Mouse (Mus musculus): ENCODE measurements around the gene Ston2. TPM values are rescaled to one million over a fixed set of nuclear protein-coding genes. Genes with fewer than 3 reads are reported as not detected.

Ston2 gene
- polyA plus RNA-seq, 1 experiment, result 14.0 TPM

DNA sequence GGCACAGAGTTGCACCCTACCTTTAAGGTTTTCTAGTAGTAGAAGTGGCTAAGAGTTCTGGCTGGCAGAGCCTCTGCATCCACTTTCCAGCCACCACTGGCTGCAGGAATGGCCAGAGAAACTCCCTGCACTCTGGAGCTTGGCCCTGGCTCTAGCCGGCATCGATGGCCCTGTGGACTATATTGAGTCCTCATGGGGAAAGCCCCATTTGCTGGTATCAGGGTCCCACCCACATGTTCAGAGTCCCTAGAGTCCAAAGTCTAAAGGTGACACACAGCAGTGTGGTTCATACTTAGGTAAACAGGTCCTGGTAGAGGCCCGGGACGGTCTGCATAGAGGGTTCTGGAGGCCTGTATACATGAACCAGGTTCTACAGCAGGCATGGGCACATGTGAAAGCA lies 92.0 kb downstream of the Ston2 start:
- no peak overlapping the region for H3K27ac ChIP-seq (ENCODE audit: control insufficient read depth, insufficient read depth, low read depth, low read length, poor library complexity)
- 89% methylated on average over 4 of the region's 4 CpGs for WGBS

DNA sequence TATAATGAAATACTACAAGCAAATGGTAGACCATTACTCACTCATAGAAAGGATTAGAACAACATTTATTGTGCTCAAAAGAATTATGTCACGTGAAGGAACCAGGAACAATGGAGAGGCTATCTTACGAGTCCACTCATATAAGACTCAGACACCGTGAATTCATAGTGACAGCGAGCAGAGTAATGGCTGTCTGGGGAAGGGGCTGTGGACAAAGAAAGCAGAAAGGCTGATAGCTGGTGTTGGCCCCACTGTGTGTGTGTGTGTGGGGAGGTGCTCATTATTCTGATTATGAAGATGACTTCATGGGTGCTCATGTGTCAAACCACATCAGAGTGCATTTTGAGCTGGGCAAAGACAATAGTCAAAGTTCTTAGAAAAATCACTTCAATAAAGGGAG lies 92.4 kb downstream of the Ston2 start:
- no peak overlapping the region for H3K4me3 ChIP-seq (replicated peaks; ENCODE audit: control insufficient read depth, low read depth, low read length)
- no peaks in the 10 kb centered on the region for H3K4me1 ChIP-seq (ENCODE audit: control insufficient read depth, insufficient read depth, low read length)
- 87% methylated on average over 4 of the region's 4 CpGs for WGBS
- no peak overlapping the region for H3K27ac ChIP-seq (ENCODE audit: control insufficient read depth, insufficient read depth, low read depth, low read length, poor library complexity)
- TF ChIP-seq CTCF (IDR thresholded peaks at IDR 0.05; ENCODE audit: control insufficient read depth, insufficient read depth, low read length) (no peak), POLR2A (IDR thresholded peaks at IDR 0.05; ENCODE audit: borderline replicate concordance, control insufficient read depth, low read depth, low read length) (no peak)

More for the DNA sequence above, 92.0 kb downstream of the Ston2 start:
- H3K4me3 ChIP-seq (replicated peaks; ENCODE audit: control insufficient read depth, low read depth, low read length), result no peak overlapping the region
- no peak for TF ChIP-seq CTCF (IDR thresholded peaks at IDR 0.05; ENCODE audit: control insufficient read depth, insufficient read depth, low read length)
- no peak for TF ChIP-seq POLR2A (IDR thresholded peaks at IDR 0.05; ENCODE audit: borderline replicate concordance, control insufficient read depth, low read depth, low read length)
- H3K4me1 ChIP-seq (ENCODE audit: control insufficient read depth, insufficient read depth, low read length), result no peaks in the 10 kb centered on the region

DNA sequence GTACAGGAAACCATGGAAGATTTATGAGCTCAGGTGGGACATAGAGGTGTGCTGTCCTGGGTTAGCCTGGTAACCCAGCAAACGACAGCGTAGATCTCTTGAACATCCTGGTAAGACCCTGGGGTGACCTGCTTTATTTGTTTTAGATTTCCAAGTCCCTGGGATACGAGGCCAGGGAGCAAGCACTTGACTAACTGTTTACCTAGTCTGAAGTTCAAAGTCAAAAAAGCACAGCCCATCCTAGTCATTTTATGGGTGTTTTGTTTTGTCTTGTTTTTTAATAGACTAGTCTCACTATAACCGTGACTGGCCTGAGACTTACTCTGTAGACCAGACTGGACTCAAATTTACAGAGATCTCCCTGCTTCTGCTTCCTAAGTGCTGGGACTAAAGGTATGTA lies 93.4 kb downstream of the Ston2 start:
- 81% methylated on average over 4 of the region's 4 CpGs for WGBS
- Histone ChIP-seq H3K4me1 (ENCODE audit: control insufficient read depth, insufficient read depth, low read length) (no peaks in the 10 kb centered on the region), H3K4me3 (replicated peaks; ENCODE audit: control insufficient read depth, low read depth, low read length) (no peak overlapping the region), H3K27ac (ENCODE audit: control insufficient read depth, insufficient read depth, low read depth, low read length, poor library complexity) (no peak overlapping the region)
- TF ChIP-seq POLR2A (IDR thresholded peaks at IDR 0.05; ENCODE audit: borderline replicate concordance, control insufficient read depth, low read depth, low read length) (no peak), CTCF (IDR thresholded peaks at IDR 0.05; ENCODE audit: control insufficient read depth, insufficient read depth, low read length) (no peak)

DNA sequence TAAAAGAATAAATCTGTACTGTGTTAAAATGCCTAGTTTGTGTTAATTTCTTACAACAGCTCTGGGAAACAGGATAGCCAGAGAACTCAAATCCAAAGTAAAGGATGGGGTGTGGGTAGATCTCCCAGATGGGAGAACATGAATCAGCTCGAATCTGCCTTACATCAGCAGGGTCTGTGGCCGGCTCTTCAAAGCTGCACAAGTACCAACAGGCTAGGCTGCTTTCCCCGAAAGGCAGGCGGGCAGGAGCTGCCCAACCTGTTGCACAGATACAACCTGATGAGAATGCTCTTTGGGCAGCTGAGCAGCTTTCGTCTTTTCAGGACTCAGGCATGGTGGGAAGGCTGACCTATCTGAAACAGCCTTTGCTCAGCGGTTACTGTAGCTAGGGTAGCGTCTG lies 94.6 kb downstream of the Ston2 start:
- Histone ChIP-seq H3K27ac (ENCODE audit: control insufficient read depth, insufficient read depth, low read depth, low read length, poor library complexity) (no peak overlapping the region), H3K4me3 (replicated peaks; ENCODE audit: control insufficient read depth, low read depth, low read length) (no peak overlapping the region), H3K4me1 (ENCODE audit: control insufficient read depth, insufficient read depth, low read length) (no peaks in the 10 kb centered on the region)
- WGBS, result 85% methylated on average over 7 of the region's 7 CpGs
- TF ChIP-seq CTCF (IDR thresholded peaks at IDR 0.05; ENCODE audit: control insufficient read depth, insufficient read depth, low read length) (no peak), POLR2A (IDR thresholded peaks at IDR 0.05; ENCODE audit: borderline replicate concordance, control insufficient read depth, low read depth, low read length) (no peak)

DNA sequence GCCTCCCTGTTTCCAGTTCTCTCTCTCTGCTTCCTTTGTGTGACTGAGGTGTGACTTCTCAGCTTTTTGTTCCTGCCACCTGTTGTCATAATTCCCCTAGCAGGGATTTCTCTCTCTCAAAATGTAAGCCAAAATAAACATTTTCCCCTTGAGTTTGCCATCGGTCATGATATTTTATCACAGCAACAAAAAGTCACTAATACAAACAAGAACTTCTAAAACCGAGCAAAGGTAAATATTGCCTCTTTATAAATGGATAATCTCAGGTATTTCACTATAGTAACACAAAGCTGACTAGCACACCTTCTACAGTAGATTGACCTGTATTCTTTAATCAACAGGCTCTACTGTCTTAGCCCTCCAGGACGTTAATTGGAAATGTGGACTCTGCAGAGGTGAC lies 95.2 kb downstream of the Ston2 start:
- Histone ChIP-seq H3K27ac (ENCODE audit: control insufficient read depth, insufficient read depth, low read depth, low read length, poor library complexity) (no peak overlapping the region), H3K4me3 (replicated peaks; ENCODE audit: control insufficient read depth, low read depth, low read length) (no peak overlapping the region), H3K4me1 (ENCODE audit: control insufficient read depth, insufficient read depth, low read length) (no peaks in the 10 kb centered on the region)
- TF ChIP-seq CTCF (IDR thresholded peaks at IDR 0.05; ENCODE audit: control insufficient read depth, insufficient read depth, low read length) (no peak), POLR2A (IDR thresholded peaks at IDR 0.05; ENCODE audit: borderline replicate concordance, control insufficient read depth, low read depth, low read length) (no peak)
- 81% methylated on average over 3 of the region's 3 CpGs for WGBS

DNA sequence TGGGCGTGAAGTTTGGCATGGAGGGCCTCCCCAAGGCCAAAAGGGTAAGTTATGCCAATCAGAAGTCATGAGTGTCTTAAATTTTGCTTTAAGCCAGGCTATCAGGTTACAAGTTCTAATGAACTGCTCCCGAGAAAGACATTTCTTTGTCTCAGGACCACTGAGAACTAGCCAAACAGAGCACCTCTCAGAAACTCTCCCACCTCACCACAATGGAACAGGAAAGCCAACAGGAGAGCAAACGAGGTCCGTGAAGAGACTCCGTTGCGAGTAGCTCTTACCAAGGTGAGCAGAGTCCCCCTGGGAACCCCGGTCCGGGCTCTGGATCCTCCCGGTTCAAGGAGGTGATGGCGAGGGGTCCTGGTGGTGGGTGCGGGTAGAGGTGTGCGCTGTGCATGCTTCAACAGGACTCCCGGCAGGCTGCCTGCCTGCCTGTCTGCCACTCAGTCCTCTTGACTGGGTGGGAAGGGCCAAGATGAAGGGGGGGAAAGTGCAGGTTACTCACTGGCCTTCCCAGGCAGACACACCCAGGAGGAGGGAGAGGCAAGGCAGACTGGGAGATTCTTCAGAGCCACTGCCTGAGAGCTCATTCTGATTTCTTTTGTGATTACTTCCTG lies 102.4 kb downstream of the Ston2 start:
- Histone ChIP-seq H3K27ac (ENCODE audit: control insufficient read depth, insufficient read depth, low read depth, low read length, poor library complexity) (no peak overlapping the region), H3K4me1 (ENCODE audit: control insufficient read depth, insufficient read depth, low read length) (no peaks in the 10 kb centered on the region), H3K4me3 (replicated peaks; ENCODE audit: control insufficient read depth, low read depth, low read length) (no peak overlapping the region)
- 77% methylated on average over 13 of the region's 13 CpGs for WGBS
- TF ChIP-seq CTCF (IDR thresholded peaks at IDR 0.05; ENCODE audit: control insufficient read depth, insufficient read depth, low read length) (no peak), POLR2A (IDR thresholded peaks at IDR 0.05; ENCODE audit: borderline replicate concordance, control insufficient read depth, low read depth, low read length) (no peak)

DNA sequence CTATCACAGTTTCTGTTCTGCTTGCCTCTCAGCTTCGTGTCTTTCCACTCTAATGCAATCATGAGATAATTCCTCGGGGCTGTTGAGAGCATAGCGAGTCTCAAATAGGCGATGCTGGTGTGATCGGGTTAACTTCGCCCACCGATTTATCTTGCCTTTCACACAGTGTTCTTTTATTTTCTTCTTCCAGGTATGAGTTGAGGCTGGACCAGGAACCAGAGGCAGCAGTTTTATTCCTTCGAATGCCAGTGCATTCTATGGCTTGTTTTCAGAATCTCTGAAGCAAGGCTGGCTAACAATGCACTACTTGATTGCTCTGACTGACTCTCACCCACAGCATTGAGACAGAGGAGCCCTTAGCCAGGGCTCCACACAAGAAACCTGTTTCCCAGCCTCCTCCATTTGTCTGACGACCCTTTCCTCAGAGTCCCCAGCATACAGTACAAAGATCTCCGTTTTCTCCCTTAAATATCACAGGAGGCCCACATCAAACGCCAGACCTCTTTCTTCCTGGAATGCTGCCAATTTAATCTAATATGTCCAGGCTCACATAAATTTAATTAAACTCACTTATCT lies 103.3 kb downstream of the Ston2 start:
- no peak overlapping the region for H3K27ac ChIP-seq (ENCODE audit: control insufficient read depth, insufficient read depth, low read depth, low read length, poor library complexity)
- no peaks in the 10 kb centered on the region for H3K4me1 ChIP-seq (ENCODE audit: control insufficient read depth, insufficient read depth, low read length)
- no peak for TF ChIP-seq POLR2A (IDR thresholded peaks at IDR 0.05; ENCODE audit: borderline replicate concordance, control insufficient read depth, low read depth, low read length)
- TF ChIP-seq CTCF (IDR thresholded peaks at IDR 0.05; ENCODE audit: control insufficient read depth, insufficient read depth, low read length), result no peak
- H3K4me3 ChIP-seq (replicated peaks; ENCODE audit: control insufficient read depth, low read depth, low read length), result no peak overlapping the region
- WGBS, result 62% methylated on average over 11 of the region's 11 CpGs

DNA sequence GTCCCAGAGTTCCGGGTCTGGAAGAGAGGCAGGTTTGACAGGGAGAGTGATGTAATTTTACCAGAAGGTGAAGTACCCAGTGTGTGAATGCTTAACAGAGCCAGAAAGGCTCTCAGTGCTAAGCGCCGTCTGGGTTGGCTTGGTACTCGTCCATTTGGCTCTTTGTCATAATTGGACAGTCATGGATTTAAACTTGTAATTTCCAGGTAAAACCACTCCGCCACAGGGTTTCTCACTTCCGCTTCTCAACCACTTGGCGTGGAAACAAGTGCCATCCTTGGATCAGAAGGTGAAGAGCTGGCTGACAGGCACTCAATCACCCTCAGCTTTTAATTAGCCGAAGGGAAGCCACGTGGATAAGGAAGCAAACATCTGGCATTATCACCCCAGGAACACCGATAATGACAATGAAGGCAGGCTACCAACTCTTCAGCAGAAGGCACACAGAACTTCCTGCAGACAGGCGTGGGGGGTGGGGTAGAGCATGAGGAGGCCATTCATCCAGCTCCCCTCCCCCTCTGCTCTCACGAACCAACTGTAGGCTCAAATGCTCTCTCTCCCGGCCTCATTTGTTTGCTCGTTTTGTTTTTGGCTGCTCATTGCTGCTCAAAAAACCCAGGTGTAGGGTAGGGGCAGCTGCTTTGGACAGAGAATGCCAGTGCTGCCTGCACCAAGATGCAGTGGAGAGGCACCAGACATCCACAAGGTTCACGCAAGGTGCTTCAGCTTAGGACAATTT lies 103.9 kb downstream of the Ston2 start:
- TF ChIP-seq POLR2A (IDR thresholded peaks at IDR 0.05; ENCODE audit: borderline replicate concordance, control insufficient read depth, low read depth, low read length), result no peak
- no peak for TF ChIP-seq CTCF (IDR thresholded peaks at IDR 0.05; ENCODE audit: control insufficient read depth, insufficient read depth, low read length)
- no peak overlapping the region for H3K27ac ChIP-seq (ENCODE audit: control insufficient read depth, insufficient read depth, low read depth, low read length, poor library complexity)
- H3K4me1 ChIP-seq (ENCODE audit: control insufficient read depth, insufficient read depth, low read length), result no peaks in the 10 kb centered on the region
- 25% methylated on average over 15 of the region's 15 CpGs for WGBS
- H3K4me3 ChIP-seq (replicated peaks; ENCODE audit: control insufficient read depth, low read depth, low read length), result no peak overlapping the region

Measured in bone marrow, adult 2 months (tissue).